Mouse (Mus musculus) heart, postnatal 0 days (tissue): ENCODE measurements at regions not wholly inside any gene's neighbourhood (a gene's known extent, or its start where the extent isn't known, plus 50 kb on each side); places are given as distances from the start of the nearest gene placed in this dataset.

Source experiments
- ATAC-seq: fragments of 200-750 bp; cut with Nextera tagmentation; 2 replicates; pipeline ENCODE4 v1.8.0; 2017; ENCODE audit warnings: low read depth, moderate number of reproducible peaks, moderate library complexity; ENCODE audit not compliant: insufficient read depth
- DNase-seq: peaks from one replicate; pipeline ENCODE4 v3.0.0-alpha.2; 2016; ENCODE audit warnings: low spot score
- H3K27ac ChIP-seq: fragments of 300-500 bp; sonication (generic); 2 replicates; pipeline ENCODE4 v1.5.1; 2014; ENCODE audit warnings: low read depth, mild to moderate bottlenecking
- H3K27me3 ChIP-seq: fragments of 300-500 bp; sonication (generic); 2 replicates; pipeline ENCODE4 v1.6.1; 2014; ENCODE audit warnings: low read length, mixed read lengths; ENCODE audit not compliant: control insufficient read depth, insufficient read depth
- H3K36me3 ChIP-seq: fragments of 300-500 bp; sonication (generic); replicated peaks from 2 replicates; pipeline ENCODE4 v1.6.1; 2014; ENCODE audit warnings: low read length, mixed read lengths; ENCODE audit not compliant: control insufficient read depth, insufficient read depth
- H3K4me1 ChIP-seq: fragments of 300-500 bp; sonication (generic); 2 replicates; pipeline ENCODE4 v1.6.1; 2014; ENCODE audit warnings: antibody characterized with exemption; ENCODE audit not compliant: control insufficient read depth, insufficient read depth
- H3K4me2 ChIP-seq: fragments of 300-500 bp; sonication (generic); 2 replicates; pipeline ENCODE4 v1.6.1; 2014; ENCODE audit warnings: low read depth, mild to moderate bottlenecking, low read length, moderate library complexity
- H3K4me3 ChIP-seq: fragments of 300-500 bp; sonication (generic); 2 replicates; pipeline ENCODE4 v1.5.1; 2014; ENCODE audit warnings: low read depth, low read length
- H3K9ac ChIP-seq: fragments of 300-500 bp; sonication (generic); replicated peaks from 2 replicates; pipeline ENCODE4 v1.6.1; 2014; ENCODE audit warnings: low read depth, low read length, mixed read lengths
- H3K9me3 ChIP-seq: fragments of 300-500 bp; sonication (generic); replicated peaks from 2 replicates; pipeline ENCODE4 v1.6.1; 2016; ENCODE audit warnings: low read length; ENCODE audit not compliant: control insufficient read depth
- CTCF ChIP-seq: IDR thresholded peaks from 2 replicates; pipeline ENCODE4 v1.5.1; 2016; ENCODE audit warnings: antibody characterized with exemption, control low read depth, low read depth
- EP300 ChIP-seq: IDR thresholded peaks from 2 replicates; pipeline ENCODE4 v1.6.1; 2016; ENCODE audit warnings: antibody characterized with exemption, low read depth
- WGBS: fragments of 180-500 bp; shearing (Covaris S2); extraction: QIAGEN DNeasy Blood & Tissue Kit; methylation state at CpG from one replicate; pipeline ENCODE4 v1.1.7; 2014; 5-methylcytosine and 5-hydroxymethylcytosine counted together

DNA sequence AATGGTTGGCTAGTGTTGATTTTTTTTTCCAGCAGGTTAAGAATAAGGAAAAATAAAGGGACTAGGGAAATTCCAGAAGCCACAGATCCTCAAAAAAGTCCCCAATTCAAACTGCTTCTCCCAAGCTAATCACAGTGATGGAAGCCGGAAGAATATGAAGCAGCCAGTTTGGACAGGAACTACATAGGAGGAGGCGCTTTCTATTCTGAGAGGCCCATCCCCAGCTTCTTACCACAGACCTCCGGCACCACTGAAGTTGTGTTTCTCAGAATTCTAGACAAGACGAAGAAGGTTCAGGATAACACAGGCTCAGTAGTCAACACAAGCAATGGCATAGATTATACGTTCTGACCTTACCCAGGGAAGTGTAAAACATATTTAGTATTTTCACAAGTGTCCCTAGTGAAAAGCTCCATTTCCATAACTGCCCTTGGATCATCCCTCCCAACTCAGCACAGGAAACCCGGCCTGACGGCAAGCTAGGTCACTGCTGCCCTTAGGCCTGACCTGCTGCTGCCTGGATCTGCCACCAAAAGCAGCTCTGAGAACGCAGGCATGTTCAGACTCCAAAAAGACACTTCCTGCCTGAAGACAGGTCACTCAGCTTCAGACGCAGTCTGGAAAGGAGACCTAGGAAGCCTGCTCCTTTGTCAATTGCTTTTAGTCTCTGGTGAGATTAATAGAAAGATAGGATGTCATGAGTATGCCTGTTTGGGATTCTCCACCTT is 97.2 kb upstream of the Tmc1 start:
- H3K9ac ChIP-seq, result no peak overlapping the region
- H3K4me1 ChIP-seq, result no peaks in the 10 kb centered on the region
- H3K27me3 ChIP-seq, result no peaks in the 10 kb centered on the region
- no peak overlapping the region for H3K4me2 ChIP-seq
- no peaks in the 10 kb centered on the region for H3K9me3 ChIP-seq
- TF ChIP-seq CTCF (no peak), EP300 (no peak)
- no peaks in the 10 kb centered on the region for H3K36me3 ChIP-seq
- H3K4me3 ChIP-seq, result no peak overlapping the region
- WGBS, result 49% methylated on average over 9 of the region's 9 CpGs
- 0 out of 2 replicates have a peak overlapping the region, but pooled peaks have one; percentile 13 for H3K27ac ChIP-seq
- DNase-seq (no peak), ATAC-seq (no peak)

DNA sequence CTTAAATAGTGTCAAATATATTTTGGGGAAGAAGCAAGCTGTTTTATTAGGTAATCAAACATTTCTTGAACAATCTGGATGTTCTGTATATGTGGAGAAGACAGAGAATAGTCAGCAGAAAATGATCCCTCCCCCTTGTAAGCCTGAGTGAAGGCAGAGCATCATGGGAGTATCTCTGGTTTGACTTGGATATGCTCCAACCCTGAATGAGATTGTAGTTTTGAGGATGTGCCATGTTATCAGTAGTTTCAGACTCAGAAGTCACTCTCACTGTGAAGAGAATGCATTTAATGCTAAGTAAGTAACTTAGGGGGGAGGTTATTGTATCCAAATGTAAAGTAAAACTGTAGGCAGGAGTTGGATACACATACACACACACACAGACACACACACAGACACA is 95.3 kb upstream of the Tmc1 start:
- H3K9ac ChIP-seq, result no peak overlapping the region
- H3K9me3 ChIP-seq, result no peaks in the 10 kb centered on the region
- H3K4me2 ChIP-seq, result no peak overlapping the region
- ATAC-seq, result no peak
- H3K4me3 ChIP-seq, result no peak overlapping the region
- no peak overlapping the region for H3K27ac ChIP-seq
- H3K36me3 ChIP-seq, result no peaks in the 10 kb centered on the region
- no peaks in the 10 kb centered on the region for H3K4me1 ChIP-seq
- no peak for DNase-seq
- TF ChIP-seq CTCF, result no peak
- TF ChIP-seq EP300, result no peak
- H3K27me3 ChIP-seq, result no peaks in the 10 kb centered on the region

DNA sequence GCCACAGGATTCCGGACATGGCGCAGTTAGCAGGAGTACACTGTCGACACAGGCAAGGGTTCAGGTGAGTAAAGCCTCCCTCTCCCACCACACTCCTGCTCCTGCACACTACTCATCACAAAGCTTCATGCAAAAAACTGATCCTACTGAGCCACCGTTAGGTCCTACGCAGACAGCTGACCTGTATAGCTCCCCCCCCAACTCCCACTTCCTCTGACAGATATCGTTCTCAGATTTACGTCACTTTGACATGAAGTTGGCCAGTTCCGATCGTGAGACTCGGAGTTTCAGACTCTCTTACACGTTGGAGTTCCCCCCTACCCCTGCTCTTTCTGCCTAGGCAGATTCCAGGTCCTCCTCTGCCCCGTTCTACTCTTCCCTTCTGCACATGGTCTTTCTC is 91.6 kb upstream of the Tmc1 start:
- no peak overlapping the region for H3K4me2 ChIP-seq
- whole genome bisulfite sequencing, result 55% methylated on average over 12 of the region's 12 CpGs
- H3K4me3 ChIP-seq, result no peak overlapping the region
- TF ChIP-seq CTCF (no peak), EP300 (no peak)
- no peaks in the 10 kb centered on the region for H3K4me1 ChIP-seq
- H3K9me3 ChIP-seq, result no peaks in the 10 kb centered on the region
- H3K36me3 ChIP-seq, result no peaks in the 10 kb centered on the region
- no peak overlapping the region for H3K9ac ChIP-seq
- H3K27me3 ChIP-seq, result no peaks in the 10 kb centered on the region
- ATAC-seq, result no peak
- no peak overlapping the region for H3K27ac ChIP-seq
- no peak for DNase-seq

DNA sequence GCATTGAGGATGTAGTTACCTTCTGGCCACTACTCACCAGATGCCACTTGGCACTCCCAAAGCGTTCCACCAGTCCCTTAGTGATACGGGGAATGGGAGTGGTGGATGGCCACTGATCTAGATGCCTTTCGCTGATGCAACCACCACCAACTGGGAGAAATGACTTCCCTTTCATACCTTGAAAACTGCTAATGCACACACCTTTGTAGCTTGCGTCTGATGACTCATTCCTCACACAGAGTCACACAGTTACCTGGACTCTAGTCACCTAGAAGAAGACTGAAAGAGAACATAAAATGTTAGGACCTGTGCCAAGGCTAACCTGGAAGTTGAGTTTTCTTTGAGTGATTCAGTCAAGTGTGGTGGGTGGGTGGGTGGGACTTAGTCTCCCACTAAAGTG is 90.0 kb upstream of the Tmc1 start:
- Histone ChIP-seq H3K9me3 (no peaks in the 10 kb centered on the region), H3K9ac (no peak overlapping the region), H3K4me3 (no peak overlapping the region), H3K4me1 (no peaks in the 10 kb centered on the region), H3K36me3 (no peaks in the 10 kb centered on the region), H3K27ac (no peak overlapping the region), H3K27me3 (no peaks in the 10 kb centered on the region), H3K4me2 (no peak overlapping the region)
- DNase-seq (no peak), ATAC-seq (no peak)
- 94% methylated on average over 4 of the region's 4 CpGs for WGBS
- TF ChIP-seq EP300, result no peak
- no peak for TF ChIP-seq CTCF

DNA sequence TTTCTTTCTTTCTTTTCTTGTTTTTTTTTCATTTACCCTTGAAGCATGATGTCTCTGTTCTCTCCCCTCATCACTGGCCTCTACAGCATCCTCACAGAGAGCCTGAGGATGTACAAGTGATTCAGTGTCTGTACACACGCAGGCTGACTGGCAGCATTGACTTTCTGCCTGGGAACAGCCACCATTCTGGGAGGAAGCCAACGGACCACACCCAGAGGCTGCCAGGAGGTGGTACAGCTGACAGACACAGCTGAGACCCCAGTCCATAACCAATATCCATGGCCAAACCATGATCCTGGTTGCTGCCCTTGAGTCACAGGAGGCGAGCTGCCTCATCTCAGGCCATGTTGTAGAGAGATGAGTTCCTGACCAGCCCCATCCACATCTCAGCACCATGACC is 88.5 kb upstream of the Tmc1 start:
- no peak for ATAC-seq
- no peaks in the 10 kb centered on the region for H3K4me1 ChIP-seq
- H3K9me3 ChIP-seq, result no peaks in the 10 kb centered on the region
- 68% methylated on average over 3 of the region's 3 CpGs for WGBS
- no peak overlapping the region for H3K4me3 ChIP-seq
- H3K4me2 ChIP-seq, result no peak overlapping the region
- H3K36me3 ChIP-seq, result no peaks in the 10 kb centered on the region
- H3K27ac ChIP-seq, result no peak overlapping the region
- no peak overlapping the region for H3K9ac ChIP-seq
- TF ChIP-seq CTCF (no peak), EP300 (no peak)
- no peak for DNase-seq
- no peaks in the 10 kb centered on the region for H3K27me3 ChIP-seq
